Mouse (Mus musculus) mesoderm, embryonic 11.5 days (tissue): ENCODE data around the gene Krtap20-2.
"Not testable (repeated sequence)": the region's sequence is repeated elsewhere in the genome, so short reads cannot be mapped to it uniquely, and the experiment has no call there.

Experiments used
- DNase-seq: peaks from one replicate; pipeline ENCODE4 v3.0.0-alpha.2; 2012; ENCODE audit warnings: low read depth, low spot score

The Krtap20-2 gene

DNA sequence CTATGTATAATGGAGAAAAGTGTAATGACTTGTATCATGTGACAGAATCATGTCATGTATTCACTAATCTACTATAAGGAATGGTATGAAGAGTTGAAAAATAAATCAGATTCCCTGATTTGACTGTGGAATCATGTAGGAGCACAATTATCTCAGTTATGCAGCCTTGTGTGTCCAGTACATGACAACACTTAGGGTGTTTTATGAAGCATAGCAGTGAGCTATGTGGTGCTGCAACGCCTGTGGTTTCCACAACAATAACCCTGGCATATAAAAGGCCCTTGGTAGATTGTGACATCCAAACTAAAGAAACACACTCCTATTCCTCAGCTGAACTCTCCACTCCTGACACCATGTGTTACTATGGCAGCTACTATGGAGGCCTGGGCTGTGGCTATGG is at the start of gene Krtap20-2:
Krtap20-2 (plus strand) TSS at position 301 of the 400 bp plus-strand sequence.
- no peak for DNase-seq

DNA sequence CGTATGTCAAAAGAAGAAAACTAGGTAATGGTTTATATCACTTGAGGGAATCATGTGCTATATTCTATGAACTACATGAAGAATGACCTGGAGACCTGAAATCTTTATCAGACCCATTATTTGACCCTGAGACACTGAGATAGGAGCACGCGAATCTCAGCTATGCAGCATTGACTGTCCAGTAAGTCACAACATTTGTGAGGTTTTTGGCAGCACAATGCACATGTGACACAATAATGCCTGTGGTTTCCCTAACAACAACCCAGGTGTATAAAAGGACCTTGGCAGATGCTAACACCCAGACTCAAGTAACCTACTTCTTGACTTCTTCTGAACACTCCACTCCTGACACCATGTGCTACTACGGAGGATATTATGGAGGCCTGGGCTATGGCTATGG is 48.0 kb upstream of the Krtap20-2 start, which contains the start of gene Gm9789:
Gm9789 (plus strand) TSS at position 301 of the 400 bp plus-strand sequence.
- DNase-seq, result no peak

DNA sequence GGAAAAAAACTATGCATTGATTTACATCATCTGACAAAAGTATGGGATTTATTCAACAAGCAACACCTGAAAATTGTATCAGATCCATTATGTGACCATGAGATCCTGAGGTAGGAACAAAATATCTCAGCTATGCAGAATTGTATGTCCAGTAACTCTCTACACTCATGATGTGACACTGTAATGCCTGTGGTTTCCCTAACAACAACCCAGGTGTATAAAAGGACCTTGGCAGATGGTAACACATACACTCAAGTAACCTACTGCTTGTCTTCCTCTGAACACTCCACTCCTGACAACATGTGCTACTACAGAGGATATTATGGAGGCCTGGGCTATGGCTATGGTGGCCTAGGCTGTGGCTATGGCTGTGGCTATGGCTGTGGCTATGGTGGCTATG is 36.5 kb upstream of the Krtap20-2 start, which contains the start of gene Gm7735:
Gm7735 (plus strand) TSS at position 301 of the 400 bp plus-strand sequence.
- not testable (repeated sequence) for DNase-seq

DNA sequence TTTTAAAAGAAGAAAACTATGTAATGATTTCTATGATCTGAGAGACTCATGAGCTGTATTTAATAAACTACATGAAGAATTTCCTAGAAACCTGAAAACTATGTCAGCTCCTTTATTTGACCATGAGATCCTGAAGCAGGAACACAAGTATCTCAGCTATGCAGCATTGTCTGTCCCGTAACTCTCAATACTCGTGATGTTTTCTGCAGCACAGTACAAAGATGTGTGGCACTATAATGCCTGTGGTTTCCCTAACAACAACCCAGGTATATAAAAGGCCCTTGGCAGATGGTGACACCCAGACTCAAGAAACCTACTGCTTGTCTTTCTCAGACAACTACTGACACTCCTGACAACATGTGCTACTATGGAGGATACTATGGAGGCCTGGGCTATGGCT is 31.2 kb upstream of the Krtap20-2 start, which contains the start of gene 1110057P08Rik:
1110057P08Rik (plus strand) TSS at position 301 of the 400 bp plus-strand sequence.
- no peak for DNase-seq

DNA sequence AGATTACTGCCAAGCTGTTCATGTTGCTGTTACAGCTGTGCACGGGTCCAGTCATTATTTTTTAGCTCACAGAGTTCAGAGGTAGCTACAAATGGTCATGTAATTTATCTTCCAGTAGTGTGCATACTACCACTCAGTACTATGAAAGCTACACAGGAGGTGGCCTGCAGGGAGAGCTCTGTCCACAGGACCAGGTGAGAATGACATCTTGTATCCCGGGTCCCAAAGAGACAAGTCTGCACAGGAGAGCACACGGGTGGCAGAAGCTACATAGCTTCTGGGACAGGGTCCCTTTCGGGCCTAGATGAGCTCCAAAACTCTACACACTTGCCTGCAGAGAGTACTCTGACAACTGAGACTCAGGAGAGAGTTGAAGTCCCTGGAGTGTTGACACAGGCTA is 17.0 kb upstream of the Krtap20-2 start:
- DNase-seq, result no peak
